Mouse (Mus musculus) kidney, embryonic 14.5 days (tissue): ENCODE results near the gene Enc1. TPM values are rescaled to one million over a fixed set of nuclear protein-coding genes. Genes with fewer than 3 reads are reported as not detected.

Source experiments
- ATAC-seq: fragments of 200-750 bp; cut with Nextera tagmentation; 2 replicates; pipeline ENCODE4 v1.8.0; 2017; ENCODE audit warnings: moderate number of reproducible peaks, mild to moderate bottlenecking, moderate TSS enrichment, moderate library complexity; ENCODE audit not compliant: low FRiP score, low TSS enrichment
- H3K27ac ChIP-seq: fragments of 300-500 bp; sonication (generic); 2 replicates; pipeline ENCODE4 v1.5.1; 2014; ENCODE audit warnings: low read depth, mild to moderate bottlenecking, low read length, moderate library complexity, mixed read lengths
- H3K27me3 ChIP-seq: fragments of 300-500 bp; sonication (generic); 2 replicates; pipeline ENCODE4 v1.6.1; 2014; ENCODE audit warnings: mild to moderate bottlenecking, low read length; ENCODE audit not compliant: control insufficient read depth, insufficient read depth
- H3K36me3 ChIP-seq: fragments of 300-500 bp; sonication (generic); 2 replicates; pipeline ENCODE4 v1.6.1; 2014; ENCODE audit warnings: low read length, mixed read lengths; ENCODE audit not compliant: control insufficient read depth, insufficient read depth
- H3K4me1 ChIP-seq: fragments of 300-500 bp; sonication (generic); 2 replicates; pipeline ENCODE4 v1.6.1; 2014; ENCODE audit warnings: low read length, mixed read lengths; ENCODE audit not compliant: control insufficient read depth, insufficient read depth
- H3K4me2 ChIP-seq: fragments of 300-500 bp; sonication (generic); replicated peaks from 2 replicates; pipeline ENCODE4 v1.6.1; 2014; ENCODE audit warnings: low read depth, mild to moderate bottlenecking, low read length
- H3K4me3 ChIP-seq: fragments of 300-500 bp; sonication (generic); 2 replicates; pipeline ENCODE4 v1.5.1; 2014; ENCODE audit warnings: mild to moderate bottlenecking, low read length
- H3K9ac ChIP-seq: fragments of 300-500 bp; sonication (generic); 2 replicates; pipeline ENCODE4 v1.6.1; 2014; ENCODE audit warnings: low read depth, mild to moderate bottlenecking, low read length, moderate library complexity
- H3K9me3 ChIP-seq: fragments of 300-500 bp; sonication (generic); 2 replicates; pipeline ENCODE4 v1.6.1; 2016; ENCODE audit warnings: low read length; ENCODE audit not compliant: control insufficient read depth
- WGBS: fragments of 180-500 bp; shearing (Covaris S2); extraction: QIAGEN DNeasy Blood & Tissue Kit; methylation state at CpG from one replicate; pipeline ENCODE4 v1.1.7; 2014; 5-methylcytosine and 5-hydroxymethylcytosine counted together
- polyA plus RNA-seq: library from polyadenylated mRNA; unstranded; fragments of >200 nt; fragmentation: Nextera tagmentation; extraction: Ambion mirVana; gene quantifications from 2 replicates; pipeline ENCODE4 v1.2.1, GENCODE M21; 2014

Gene Enc1
- polyA plus RNA-seq, 1 experiment from 2014 or later = 14.2 TPM

GRCm38 (mm10) chr13:97290747-97291146, 49.8 kb downstream of the Enc1 start:
- Histone ChIP-seq H3K27ac (no peak overlapping the region), H3K27me3 (no peaks in the 10 kb centered on the region), H3K4me2 (no peak overlapping the region), H3K36me3 (no peaks in the 10 kb centered on the region), H3K4me1 (0 out of 2 replicates have a peak, but pooled peaks cover 9% of the 10 kb centered on the region), H3K9me3 (no peaks in the 10 kb centered on the region), H3K4me3 (no peak overlapping the region), H3K9ac (no peak overlapping the region)
- 33% methylated on average over 3 of the region's 3 CpGs for WGBS
- no peak for ATAC-seq

- 0 out of 2 replicates have a peak, but pooled peaks cover 10% of the 10 kb centered on the region for H3K4me1 ChIP-seq
- H3K27me3 ChIP-seq = no peaks in the 10 kb centered on the region
- H3K9ac ChIP-seq = no peak overlapping the region
- H3K9me3 ChIP-seq = no peaks in the 10 kb centered on the region
- no peak overlapping the region for H3K27ac ChIP-seq
- 0 out of 2 replicates have a peak, but pooled peaks have one; percentile 35 for ATAC-seq
- H3K4me2 ChIP-seq = no peak overlapping the region
- no peak overlapping the region for H3K4me3 ChIP-seq
- 71% methylated on average over 17 of the region's 17 CpGs for WGBS
- H3K36me3 ChIP-seq = no peaks in the 10 kb centered on the region
Observed at GRCm38 (mm10) chr13:97291354-97291753, 50.4 kb downstream of the Enc1 start.

GRCm38 (mm10) chr13:97292026-97292425, 51.1 kb downstream of the Enc1 start:
- Histone ChIP-seq H3K4me1 (0 out of 2 replicates have a peak, but pooled peaks cover 10% of the 10 kb centered on the region), H3K4me3 (no peak overlapping the region), H3K27ac (no peak overlapping the region), H3K4me2 (no peak overlapping the region), H3K9ac (no peak overlapping the region), H3K27me3 (no peaks in the 10 kb centered on the region), H3K36me3 (no peaks in the 10 kb centered on the region), H3K9me3 (no peaks in the 10 kb centered on the region)
- WGBS = 49% methylated on average over 8 of the region's 8 CpGs
- no peak for ATAC-seq

- H3K27me3 ChIP-seq = no peaks in the 10 kb centered on the region
- H3K4me1 ChIP-seq = 0 out of 2 replicates have a peak, but pooled peaks cover 10% of the 10 kb centered on the region
- H3K9ac ChIP-seq = no peak overlapping the region
- ATAC-seq = no peak
- H3K4me2 ChIP-seq = no peak overlapping the region
- no peaks in the 10 kb centered on the region for H3K36me3 ChIP-seq
- no peaks in the 10 kb centered on the region for H3K9me3 ChIP-seq
- no peak overlapping the region for H3K4me3 ChIP-seq
- whole genome bisulfite sequencing = 24% methylated on average over 12 of the region's 12 CpGs
- no peak overlapping the region for H3K27ac ChIP-seq
Observed at GRCm38 (mm10) chr13:97292451-97293245, 51.7 kb downstream of the Enc1 start.

- no peaks in the 10 kb centered on the region for H3K27me3 ChIP-seq
- H3K36me3 ChIP-seq = no peaks in the 10 kb centered on the region
- no peak overlapping the region for H3K9ac ChIP-seq
- WGBS = 67% methylated on average over 9 of the region's 9 CpGs
- H3K4me2 ChIP-seq = no peak overlapping the region
- H3K4me3 ChIP-seq = no peak overlapping the region
- no peak overlapping the region; the same call in 1 of the 2 replicates for H3K27ac ChIP-seq
- 0 out of 2 replicates have a peak, but pooled peaks cover 10% of the 10 kb centered on the region for H3K4me1 ChIP-seq
- no peak for ATAC-seq
- H3K9me3 ChIP-seq = no peaks in the 10 kb centered on the region
Observed at GRCm38 (mm10) chr13:97295101-97295852, 54.4 kb downstream of the Enc1 start.

- H3K9me3 ChIP-seq = no peaks in the 10 kb centered on the region
- no peaks in the 10 kb centered on the region for H3K27me3 ChIP-seq
- no peak for ATAC-seq
- no peak overlapping the region for H3K4me3 ChIP-seq
- no peak overlapping the region for H3K27ac ChIP-seq
- WGBS = 78% methylated on average over 11 of the region's 11 CpGs
- H3K4me1 ChIP-seq = 0 out of 2 replicates have a peak, but pooled peaks cover 10% of the 10 kb centered on the region
- no peak overlapping the region for H3K9ac ChIP-seq
- H3K36me3 ChIP-seq = no peaks in the 10 kb centered on the region
- no peak overlapping the region for H3K4me2 ChIP-seq
Observed at GRCm38 (mm10) chr13:97295853-97296219, 54.9 kb downstream of the Enc1 start.

GRCm38 (mm10) chr13:97296281-97296680, 55.4 kb downstream of the Enc1 start:
- Histone ChIP-seq H3K9ac (no peak overlapping the region), H3K4me1 (0 out of 2 replicates have a peak, but pooled peaks cover 9% of the 10 kb centered on the region), H3K27ac (no peak overlapping the region), H3K27me3 (no peaks in the 10 kb centered on the region), H3K9me3 (no peaks in the 10 kb centered on the region), H3K4me3 (no peak overlapping the region), H3K4me2 (no peak overlapping the region), H3K36me3 (no peaks in the 10 kb centered on the region)
- 85% methylated on average over 8 of the region's 8 CpGs for WGBS
- no peak for ATAC-seq

- H3K9ac ChIP-seq = no peak overlapping the region
- 88% methylated on average over 3 of the region's 5 CpGs for WGBS
Observed at GRCm38 (mm10) chr13:97296757-97297156, 55.9 kb downstream of the Enc1 start.

More at GRCm38 (mm10) chr13:97296757-97297156, 55.9 kb downstream of the Enc1 start:
- H3K27ac ChIP-seq = no peak overlapping the region
- no peaks in the 10 kb centered on the region for H3K36me3 ChIP-seq
- H3K27me3 ChIP-seq = no peaks in the 10 kb centered on the region
- no peak overlapping the region for H3K4me2 ChIP-seq
- 0 out of 2 replicates have a peak, but pooled peaks cover 7% of the 10 kb centered on the region for H3K4me1 ChIP-seq
- no peak overlapping the region for H3K4me3 ChIP-seq
- no peaks in the 10 kb centered on the region for H3K9me3 ChIP-seq
- no peak for ATAC-seq
